In the genomic region with DNA sequence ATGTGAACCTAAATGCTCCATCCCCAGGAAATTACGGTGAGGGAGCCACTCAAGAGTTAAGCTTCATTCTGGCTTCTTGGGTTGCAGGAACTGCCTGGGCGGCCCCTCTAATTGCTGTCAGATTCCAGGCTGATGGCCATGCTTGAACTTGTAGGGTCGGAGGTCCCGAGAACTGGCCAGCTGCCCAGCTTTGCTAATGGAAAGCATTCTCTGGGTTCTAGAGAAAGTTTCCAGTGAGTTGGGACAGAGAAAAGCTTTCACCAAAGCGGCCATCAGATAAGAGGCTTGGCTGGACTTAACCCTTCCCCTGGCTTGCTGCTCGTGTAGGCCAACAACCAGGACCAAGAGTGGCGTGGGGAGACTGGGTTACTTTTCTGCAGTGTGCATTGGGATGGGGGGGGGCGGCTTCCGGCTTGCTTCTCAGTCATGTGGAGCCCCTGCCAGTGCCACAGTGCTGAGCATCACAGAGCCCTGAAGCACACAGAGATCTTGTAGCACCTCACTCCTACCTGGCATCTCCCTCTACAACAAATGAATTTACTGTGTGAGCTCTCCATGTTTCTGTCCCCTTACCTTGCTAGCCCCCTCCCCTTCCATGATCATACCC, we compare ENCODE assay signal across 8 mouse cellular contexts. TPM values are rescaled to one million over a fixed set of nuclear protein-coding genes. Genes with fewer than 3 reads are reported as not detected.
DNase-seq lines count a peak whose midpoint lies in the region; ATAC-seq lines count a peak whose summit lies in the region.

No protein-coding gene starts in this region.

- intact Hi-C loops in heart, postnatal 14 days (cut with DNase I) = no loop called here

- ATAC-seq in megakaryocyte, adult 5-6 weeks (ENCODE audit: poor library complexity, severe bottlenecking) = no peak

- peak; percentile 60 to 65 for DNase-seq in layer of hippocampus, postnatal 10 days (ENCODE audit: low spot score in 2 of 2)
- no peak for DNase-seq in layer of hippocampus, adult 9-11 months
- DNase-seq in brain, embryonic 18.5 days (ENCODE audit: low read depth, low spot score) = peak; percentile 37
- DNase-seq in heart, postnatal 14 days = peak; percentile 53 to 69
- DNase-seq in kidney, postnatal 4 days = peak; percentile 96 to 97
- peak; percentile 86 for DNase-seq in retina, postnatal 1 day
- DNase-seq in urinary bladder, postnatal 25 days (ENCODE audit: low spot score) = no peak

RNA-seq across cellular contexts. Expression of a gene that starts 15.8 kb away (rescaled TPM):
- 10 to 100 TPM; 17.6 to 18.4 TPM for total RNA-seq in layer of hippocampus, postnatal 10 days (2021)
- under 1 TPM; 0.24 to 0.32 TPM for total RNA-seq in heart, postnatal 14 days (2021)
- 0.07 TPM in 1 of 2 replicates, not detected in the other for total RNA-seq in megakaryocyte, adult 5-6 weeks (2015)
- total RNA-seq in megakaryocyte, adult 5-6 weeks (2017) = not detected in 2 replicates

RNA-seq across cellular contexts. Expression of a gene that starts 25.2 kb away (rescaled TPM):
- 100 to 1,000 TPM; 439 to 445 TPM for total RNA-seq in layer of hippocampus, postnatal 10 days (2021)
- 100 to 1,000 TPM; 136 to 149 TPM for total RNA-seq in heart, postnatal 14 days (2021)
- 68.3 and 86.8 TPM in 2 replicates for total RNA-seq in megakaryocyte, adult 5-6 weeks (2015)
- total RNA-seq in megakaryocyte, adult 5-6 weeks (2017) = 187 and 329 TPM in 2 replicates

RNA-seq across cellular contexts. Expression of a gene that starts 30.0 kb away (rescaled TPM):
- 1 to 10 TPM; 2.5 to 4.7 TPM for total RNA-seq in layer of hippocampus, postnatal 10 days (2021)
- total RNA-seq in heart, postnatal 14 days (2021) = 1 to 10 TPM; 2.1 to 5.4 TPM
- 29.5 and 36.3 TPM in 2 replicates for total RNA-seq in megakaryocyte, adult 5-6 weeks (2015)
- total RNA-seq in megakaryocyte, adult 5-6 weeks (2017) = 37.9 and 50.2 TPM in 2 replicates

RNA-seq across cellular contexts. Expression of a gene that starts 58.6 kb away (rescaled TPM):
- under 1 TPM in 1 of 2 experiments, not detected in 1; 0.09 TPM for total RNA-seq in layer of hippocampus, postnatal 10 days (2021)
- not detected for total RNA-seq in heart, postnatal 14 days (2021)
- total RNA-seq in megakaryocyte, adult 5-6 weeks (2015) = not detected in 2 replicates
- total RNA-seq in megakaryocyte, adult 5-6 weeks (2017) = not detected in 2 replicates

Comparison
In these comparisons a context has a peak if more than half of its experiments do, and no peak if none do; other contexts are left out.
1. DNase-seq: peak in layer of hippocampus, postnatal 10 days (2 of 2), brain, embryonic 18.5 days (single experiment), heart, postnatal 14 days (2 of 2), kidney, postnatal 4 days (2 of 2) and retina, postnatal 1 day (single experiment); none in layer of hippocampus, adult 9-11 months (single experiment) and urinary bladder, postnatal 25 days (single experiment).
2. RNA of a gene that starts 15.8 kb away (total RNA-seq): 17.6 to 18.4 TPM in layer of hippocampus, postnatal 10 days; 0.24 to 0.32 TPM in heart, postnatal 14 days and 0.07 TPM in megakaryocyte, adult 5-6 weeks; every median in the first group is over 10 times any median in the second.
3. RNA of a gene that starts 30.0 kb away (total RNA-seq): 29.5 to 50.2 TPM in megakaryocyte, adult 5-6 weeks; 2.1 to 5.4 TPM in heart, postnatal 14 days and 2.5 to 4.7 TPM in layer of hippocampus, postnatal 10 days; every median in the first group is over 4 times any median in the second.